Mouse (Mus musculus): Measurements from ENCODE around the gene 1700042G07Rik.

The 1700042G07Rik gene

DNA sequence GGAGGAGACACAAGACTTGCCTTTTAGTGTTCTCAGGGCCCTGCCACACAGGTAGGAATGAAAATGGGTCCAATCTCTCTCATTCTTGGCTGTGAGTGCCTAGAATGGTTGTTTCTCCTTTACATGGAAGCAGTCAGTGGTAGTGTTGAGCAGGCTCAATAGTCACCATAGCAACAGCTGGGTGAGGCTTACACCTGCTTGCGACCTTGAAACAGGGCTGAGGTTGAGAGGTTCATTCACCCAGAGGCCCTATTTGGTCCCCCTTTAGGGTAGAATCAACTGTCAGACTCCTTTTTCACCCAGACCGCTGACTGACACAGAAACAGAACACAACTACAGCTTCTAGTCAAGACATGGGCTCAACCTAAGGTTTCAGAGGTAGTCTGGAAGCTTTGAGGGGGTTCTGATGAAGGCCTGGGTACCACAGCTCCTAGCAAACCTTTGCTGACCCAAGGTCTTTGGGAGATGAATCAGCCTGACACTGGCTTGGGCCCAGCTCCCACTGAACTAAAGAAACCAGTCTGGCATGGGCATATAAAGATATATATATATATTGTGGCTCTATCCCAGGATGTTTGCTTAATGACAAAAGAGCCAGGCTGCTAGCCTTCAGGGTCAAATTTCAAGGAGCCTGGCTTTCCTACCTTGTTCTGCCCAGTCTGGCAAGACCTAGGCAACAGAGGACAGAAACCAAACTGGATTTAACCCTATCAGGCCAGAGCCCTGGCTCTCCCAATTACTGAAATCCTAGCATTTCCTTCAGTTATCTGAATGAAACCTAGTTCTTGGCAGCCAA is 8.2 kb upstream of the 1700042G07Rik start:
- no peak for DNase-seq

GRCm38 (mm10) chr4:116165708-116166407 is 7.3 kb upstream of the 1700042G07Rik start:
- no peak for DNase-seq

- no peak for DNase-seq
These were observed 5.8 kb upstream of the 1700042G07Rik start, which contains the start of gene Tspan1 for GRCm38 (mm10) chr4:116167404-116167803. Gene Tspan1 (minus strand): TSS chr4:116167601.

GRCm38 (mm10) chr4:116168617-116169352 is 4.4 kb upstream of the 1700042G07Rik start:
- peak in 1 of 2 experiments; percentile 43 for DNase-seq

DNA sequence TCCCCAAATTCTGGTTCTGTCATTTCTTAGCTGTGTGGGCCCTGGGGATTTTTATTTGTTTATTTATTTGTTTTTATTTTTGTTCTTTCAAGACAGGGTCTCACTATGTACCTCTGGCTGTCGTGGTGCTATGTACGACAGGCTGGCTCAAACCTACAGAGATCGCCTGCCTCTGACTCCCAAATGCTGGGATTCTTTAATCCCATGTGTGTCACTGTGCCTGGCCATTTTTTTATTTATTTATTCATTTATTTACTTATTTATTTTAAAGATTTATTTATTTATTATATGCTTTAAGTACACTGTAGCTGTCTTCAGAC is 3.9 kb upstream of the 1700042G07Rik start:
- no peak for DNase-seq

DNA sequence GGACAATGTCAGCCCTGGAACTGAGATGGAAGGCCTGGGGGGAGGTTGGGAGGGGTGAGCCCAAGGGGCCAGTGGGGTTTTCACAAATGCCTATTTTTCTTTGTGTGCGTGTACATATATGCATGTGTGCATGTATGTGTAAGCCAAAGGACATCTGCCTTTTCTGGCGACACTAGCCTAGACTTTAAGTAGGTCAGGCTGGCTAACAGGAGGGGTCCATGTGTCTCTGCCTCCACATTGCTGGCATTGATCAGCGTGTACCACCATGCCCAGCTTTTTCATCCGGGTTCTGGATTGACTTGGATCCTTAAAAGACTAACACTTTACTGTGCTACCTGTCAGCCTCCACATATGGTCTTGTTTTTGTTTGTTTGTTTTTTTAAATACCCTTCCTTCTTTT is 580 bp downstream of the 1700042G07Rik start:
- DNase-seq = no peak

DNA sequence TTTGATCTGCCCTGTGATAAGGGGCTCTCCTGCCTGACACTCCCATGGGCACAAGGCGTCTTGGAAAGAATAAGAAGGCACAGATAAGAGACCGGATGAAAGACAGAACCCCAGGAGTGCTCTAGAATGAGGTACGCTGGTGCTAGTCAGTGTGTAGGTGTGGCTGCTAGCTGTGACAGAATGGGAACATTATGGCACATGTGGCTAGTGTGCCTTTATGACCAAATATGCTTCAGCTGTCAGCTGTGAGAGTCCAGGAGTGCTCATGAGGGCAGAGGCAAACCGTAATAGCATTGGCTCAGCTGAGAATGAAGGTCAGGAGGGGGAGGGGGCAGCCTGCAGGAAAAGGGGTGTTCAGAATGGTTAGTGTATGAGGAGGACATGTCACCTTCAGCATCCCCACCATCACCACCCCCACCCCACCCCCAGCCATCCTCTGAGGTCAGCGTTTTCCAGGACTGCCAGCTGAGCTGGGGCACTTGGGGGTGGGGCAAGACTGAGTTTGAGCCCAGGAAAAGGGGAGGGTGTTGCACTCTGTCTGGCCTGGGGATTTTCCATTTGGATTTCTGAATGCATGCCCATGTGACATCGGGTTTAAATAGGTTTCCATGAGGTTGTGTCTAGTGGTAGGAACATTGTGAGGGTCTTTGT is 1.4 kb downstream of the 1700042G07Rik start:
- no peak for DNase-seq

- DNase-seq = no peak
These were observed 2.0 kb downstream of the 1700042G07Rik start for GRCm38 (mm10) chr4:116175136-116175535.

DNA sequence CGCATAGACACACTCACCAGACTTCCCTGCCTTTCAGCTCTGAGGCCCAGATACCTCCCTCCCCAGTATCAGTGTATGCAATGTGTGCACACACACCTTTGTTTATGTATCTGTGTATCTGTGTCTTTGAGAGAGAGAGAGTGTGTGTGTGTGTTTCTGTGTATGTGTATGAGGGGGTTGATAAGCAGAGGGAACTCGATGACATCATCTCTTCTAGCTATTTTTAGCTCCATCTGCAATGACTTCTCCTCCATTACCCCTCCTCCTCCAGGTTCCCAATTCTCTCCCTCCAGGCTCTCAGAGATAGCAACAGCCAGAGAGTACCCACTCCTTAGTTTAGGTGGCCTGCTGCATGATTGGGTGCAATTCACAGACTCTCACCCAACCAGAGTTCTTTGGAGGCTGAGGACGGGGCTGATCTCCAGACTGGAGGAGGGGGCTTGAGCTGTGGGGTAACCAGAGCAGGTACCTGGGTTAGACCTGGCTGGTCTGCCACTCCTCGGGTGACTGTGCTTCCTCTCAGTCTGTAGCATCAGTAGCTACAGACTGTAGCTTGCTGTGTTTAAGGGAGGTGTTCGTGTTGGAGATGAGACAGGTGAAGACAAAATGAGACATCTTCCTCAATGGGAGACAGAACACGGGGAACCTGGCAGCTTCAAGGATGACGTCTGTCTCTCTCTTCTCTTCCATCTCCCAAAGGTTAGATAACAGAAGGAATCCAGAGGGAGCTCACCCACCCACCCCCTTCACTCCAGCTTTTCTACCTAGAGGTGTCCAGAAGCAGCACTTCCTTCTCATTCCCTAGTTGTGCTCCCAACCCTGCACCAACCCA is 2.8 kb downstream of the 1700042G07Rik start:
- DNase-seq = no peak

GRCm38 (mm10) chr4:116176543-116176988 is 3.4 kb downstream of the 1700042G07Rik start:
- peak; percentile 49 to 64 for DNase-seq

GRCm38 (mm10) chr4:116177140-116177539 is 4.0 kb downstream of the 1700042G07Rik start:
- DNase-seq = no peak

DNA sequence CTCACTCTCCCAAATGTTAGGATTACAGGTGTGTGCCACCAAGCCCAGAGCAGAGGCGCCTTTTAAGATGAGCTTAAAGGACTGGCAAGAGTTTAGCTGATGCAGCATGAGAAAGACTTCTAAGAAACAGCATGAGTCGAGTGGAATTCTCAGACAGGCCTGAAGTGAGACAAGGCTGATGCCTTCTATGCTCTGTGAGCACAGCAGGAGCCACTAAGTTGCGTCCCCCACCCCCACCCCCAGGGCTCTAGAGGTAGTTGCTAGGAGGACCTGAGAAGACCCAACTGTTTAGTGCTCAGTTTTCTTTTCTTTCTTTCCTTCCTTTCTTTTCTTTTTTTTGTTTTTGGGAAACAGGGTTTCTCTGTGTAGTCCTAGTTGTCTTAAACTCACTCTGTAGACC is 8.9 kb downstream of the 1700042G07Rik start:
- DNase-seq = no peak

DNA sequence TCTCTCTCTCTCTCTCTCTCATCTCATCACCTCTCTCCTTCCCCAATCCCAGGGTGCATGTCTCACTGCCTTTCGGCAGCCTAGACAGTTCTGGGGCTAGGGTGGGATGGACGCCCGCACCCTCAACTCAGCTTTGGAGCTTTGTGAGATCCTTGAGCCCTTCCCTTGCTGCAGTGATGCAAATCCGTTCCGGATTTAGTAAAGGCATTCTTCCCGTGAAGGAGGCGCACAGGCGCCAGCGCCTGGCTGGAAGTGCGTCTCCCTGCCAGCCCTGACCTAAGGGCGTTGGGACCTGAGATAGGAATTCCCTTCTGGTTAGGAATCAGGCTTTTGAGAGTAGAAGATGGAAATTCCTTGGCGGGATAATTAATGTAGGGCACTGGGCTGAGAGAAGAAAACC is 9.6 kb downstream of the 1700042G07Rik start:
- no peak for DNase-seq

DNA sequence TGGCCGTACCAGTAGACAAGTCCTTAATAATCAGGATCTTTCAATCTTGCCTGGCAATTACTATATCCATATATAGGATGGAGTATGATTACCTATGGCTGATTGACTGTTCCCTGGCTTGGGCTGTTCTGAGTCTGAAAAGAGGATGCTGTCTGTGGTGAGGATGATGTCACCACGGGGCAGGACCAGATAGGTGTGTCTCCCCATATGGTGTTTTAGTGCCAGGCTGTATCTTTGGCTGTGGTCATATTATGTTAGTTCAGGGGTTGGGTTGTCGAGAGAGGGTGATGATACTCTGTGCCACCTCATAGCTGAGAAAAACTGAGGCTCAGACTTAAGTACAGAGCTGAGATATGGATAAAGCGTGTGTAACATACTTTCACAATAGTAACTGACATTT is 11.9 kb downstream of the 1700042G07Rik start:
- no peak for DNase-seq

- DNase-seq = no peak
These were observed 19.2 kb downstream of the 1700042G07Rik start for GRCm38 (mm10) chr4:116192286-116192835.

GRCm38 (mm10) chr4:116193583-116194383 is 20.6 kb downstream of the 1700042G07Rik start:
- no peak for DNase-seq

GRCm38 (mm10) chr4:116198422-116198821 is 25.2 kb downstream of the 1700042G07Rik start:
- no peak for DNase-seq

GRCm38 (mm10) chr4:116204422-116204821 is 31.2 kb downstream of the 1700042G07Rik start:
- no peak for DNase-seq

DNA sequence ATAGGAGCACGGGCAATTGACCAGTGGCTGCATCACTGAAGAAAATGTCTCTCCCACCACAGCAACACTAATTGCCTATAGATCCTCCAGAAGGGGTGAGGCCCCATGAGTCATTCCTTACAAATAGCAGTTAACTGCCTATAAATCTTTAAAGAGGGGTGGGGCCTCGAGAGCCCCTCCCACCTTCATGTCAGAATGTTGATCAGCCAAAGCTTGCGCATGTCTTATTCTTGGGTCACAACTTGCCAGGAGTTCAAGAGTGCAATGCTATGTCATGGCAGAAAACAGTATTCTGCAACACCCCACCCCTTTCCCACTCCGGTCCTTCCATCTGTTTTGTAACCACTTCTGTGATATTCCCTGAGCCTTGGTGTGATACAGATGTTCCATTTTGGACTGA is 33.4 kb downstream of the 1700042G07Rik start:
- no peak for DNase-seq

DNA sequence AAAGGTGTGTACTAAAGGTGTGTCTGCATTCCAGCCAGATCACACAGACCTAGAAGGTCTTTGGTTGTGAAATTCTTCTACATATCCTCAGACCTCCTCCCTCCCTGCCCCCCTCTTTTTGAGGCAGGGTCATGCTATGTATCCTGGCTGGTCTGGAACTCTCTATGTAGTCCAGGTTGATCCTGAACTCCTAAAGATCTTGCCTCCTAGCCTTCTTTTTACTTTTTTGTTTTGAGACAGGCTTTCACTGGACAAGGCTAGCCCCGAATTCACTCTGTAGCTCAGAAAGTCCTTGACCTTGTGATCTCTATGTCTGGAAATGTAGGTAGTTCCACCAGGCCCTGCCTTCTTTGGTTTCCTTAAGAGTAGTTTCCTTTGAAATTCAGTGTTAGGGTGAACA is 35.7 kb downstream of the 1700042G07Rik start:
- no peak for DNase-seq
